Mouse (Mus musculus) B cell, adult 2 months (primary cell): Measurements from ENCODE around the gene Ptar1.
"Not testable (repeated sequence)": the region's sequence is repeated elsewhere in the genome, so short reads cannot be mapped to it uniquely, and the experiment has no call there.

Experiments used
- DNase-seq, 2 experiments: peaks; one replicate each; pipeline ENCODE4 v3.0.0; 2022

Gene Ptar1

GRCm38 (mm10) chr19:23687296-23688021, at the start of gene Ptar1:
Ptar1 (plus strand) TSS chr19:23687429.
- peak; percentile 93 to 96 for DNase-seq

GRCm38 (mm10) chr19:23643819-23644218, 43.4 kb upstream of the Ptar1 start:
- no peak for DNase-seq

GRCm38 (mm10) chr19:23645347-23645746, 41.9 kb upstream of the Ptar1 start:
- no peak for DNase-seq

GRCm38 (mm10) chr19:23647308-23647707, 39.9 kb upstream of the Ptar1 start:
- DNase-seq, result no peak

GRCm38 (mm10) chr19:23652644-23653043, 34.6 kb upstream of the Ptar1 start, which contains the start of gene 1700028P14Rik:
1700028P14Rik (minus strand) TSS chr19:23652812.
- DNase-seq, result no peak

- no peak for DNase-seq
Observed at GRCm38 (mm10) chr19:23653154-23653553, 34.1 kb upstream of the Ptar1 start.

GRCm38 (mm10) chr19:23657261-23657932, 29.8 kb upstream of the Ptar1 start:
- DNase-seq, result no peak

- no peak for DNase-seq
Observed at GRCm38 (mm10) chr19:23658350-23658749, 28.9 kb upstream of the Ptar1 start.

GRCm38 (mm10) chr19:23664083-23664482, 23.1 kb upstream of the Ptar1 start:
- no peak for DNase-seq

GRCm38 (mm10) chr19:23668142-23668655, 19.0 kb upstream of the Ptar1 start:
- DNase-seq, result no peak

- DNase-seq, result no peak
Observed at GRCm38 (mm10) chr19:23673021-23673420, 14.2 kb upstream of the Ptar1 start.

GRCm38 (mm10) chr19:23675656-23676055, 11.6 kb upstream of the Ptar1 start:
- not testable (repeated sequence) for DNase-seq

GRCm38 (mm10) chr19:23686962-23687295, 300 bp upstream of the Ptar1 start:
- DNase-seq, result no peak

- no peak for DNase-seq
Observed at GRCm38 (mm10) chr19:23688421-23688946, 1.3 kb downstream of the Ptar1 start.

GRCm38 (mm10) chr19:23694344-23694743, 7.1 kb downstream of the Ptar1 start:
- DNase-seq, result no peak

GRCm38 (mm10) chr19:23697861-23698260, 10.6 kb downstream of the Ptar1 start:
- DNase-seq, result no peak

- no peak for DNase-seq
Observed at GRCm38 (mm10) chr19:23698366-23698765, 11.1 kb downstream of the Ptar1 start.

- DNase-seq, result no peak
Observed at GRCm38 (mm10) chr19:23699131-23699530, 11.9 kb downstream of the Ptar1 start.

GRCm38 (mm10) chr19:23702896-23703295, 15.7 kb downstream of the Ptar1 start:
- no peak for DNase-seq

GRCm38 (mm10) chr19:23705383-23705782, 18.2 kb downstream of the Ptar1 start:
- DNase-seq, result no peak

GRCm38 (mm10) chr19:23746506-23746905, 59.3 kb downstream of the Ptar1 start:
- no peak for DNase-seq

- no peak for DNase-seq
Observed at GRCm38 (mm10) chr19:23757011-23757410, 69.8 kb downstream of the Ptar1 start.

GRCm38 (mm10) chr19:23757961-23758553, 70.8 kb downstream of the Ptar1 start:
- DNase-seq, result peak; percentile 89 to 90
